Mouse (Mus musculus) splenic B cell, adult 2 months (primary cell): Measurements from ENCODE around the gene Vsir.

Experiments used
- DNase-seq: peaks from one replicate; pipeline ENCODE4 v3.0.0-alpha.2; 2011; ENCODE audit warnings: low read depth, low spot score
- H3K27me3 ChIP-seq: 2 replicates; pipeline ENCODE4 v1.6.1; 2012; ENCODE audit warnings: mild to moderate bottlenecking, low read length, moderate library complexity, mixed read lengths; ENCODE audit not compliant: control insufficient read depth, poor library complexity, insufficient read depth, severe bottlenecking
- H3K36me3 ChIP-seq: 2 replicates; pipeline ENCODE4 v1.6.1; 2012; ENCODE audit warnings: mild to moderate bottlenecking, low read length, moderate library complexity, mixed read lengths; ENCODE audit not compliant: control insufficient read depth, poor library complexity, insufficient read depth, severe bottlenecking

Vsir gene

GRCm38 (mm10) chr10:60346701-60347405, at the start of gene Vsir:
TSS of gene Vsir (plus strand) at chr10:60346851.
- Histone ChIP-seq H3K27me3 (no peaks in the 10 kb centered on the region), H3K36me3 (no peaks in the 10 kb centered on the region)
- DNase-seq: peak; percentile 84

- H3K27me3 ChIP-seq: no peaks in the 10 kb centered on the region
- H3K36me3 ChIP-seq: peaks cover 20% of the 10 kb centered on the region
- no peak for DNase-seq
Measured at GRCm38 (mm10) chr10:60299636-60300035, 47.0 kb upstream of the Vsir start.

- H3K27me3 ChIP-seq: no peaks in the 10 kb centered on the region
- H3K36me3 ChIP-seq: peaks cover 12% of the 10 kb centered on the region
- no peak for DNase-seq
Measured at GRCm38 (mm10) chr10:60303419-60303818, 43.2 kb upstream of the Vsir start.

GRCm38 (mm10) chr10:60304854-60305628, 41.6 kb upstream of the Vsir start:
- DNase-seq: peak; percentile 89
- Histone ChIP-seq H3K27me3 (no peaks in the 10 kb centered on the region), H3K36me3 (peaks cover 5% of the 10 kb centered on the region)

- DNase-seq: no peak
- no peaks in the 10 kb centered on the region for H3K27me3 ChIP-seq
Measured at GRCm38 (mm10) chr10:60310629-60311028, 36.0 kb upstream of the Vsir start.

GRCm38 (mm10) chr10:60313606-60314005, 33.0 kb upstream of the Vsir start:
- Histone ChIP-seq H3K36me3 (no peaks in the 10 kb centered on the region), H3K27me3 (no peaks in the 10 kb centered on the region)
- DNase-seq: no peak

More at GRCm38 (mm10) chr10:60310629-60311028, 36.0 kb upstream of the Vsir start:
- no peaks in the 10 kb centered on the region for H3K36me3 ChIP-seq

- DNase-seq: peak; percentile 29
- Histone ChIP-seq H3K36me3 (no peaks in the 10 kb centered on the region), H3K27me3 (no peaks in the 10 kb centered on the region)
Measured at GRCm38 (mm10) chr10:60316166-60316565, 30.5 kb upstream of the Vsir start.

GRCm38 (mm10) chr10:60328963-60329650, 17.5 kb upstream of the Vsir start:
- Histone ChIP-seq H3K36me3 (no peaks in the 10 kb centered on the region), H3K27me3 (no peaks in the 10 kb centered on the region)
- no peak for DNase-seq

- DNase-seq: no peak
- Histone ChIP-seq H3K36me3 (no peaks in the 10 kb centered on the region), H3K27me3 (no peaks in the 10 kb centered on the region)
Measured at GRCm38 (mm10) chr10:60334583-60334982, 12.1 kb upstream of the Vsir start.

- DNase-seq: no peak
- Histone ChIP-seq H3K36me3 (no peaks in the 10 kb centered on the region), H3K27me3 (no peaks in the 10 kb centered on the region)
Measured at GRCm38 (mm10) chr10:60335021-60335420, 11.6 kb upstream of the Vsir start.

GRCm38 (mm10) chr10:60341528-60341927, 5.1 kb upstream of the Vsir start:
- DNase-seq: peak; percentile 19
- H3K27me3 ChIP-seq: no peaks in the 10 kb centered on the region
- H3K36me3 ChIP-seq: no peaks in the 10 kb centered on the region

- no peak for DNase-seq
- H3K36me3 ChIP-seq: no peaks in the 10 kb centered on the region
- no peaks in the 10 kb centered on the region for H3K27me3 ChIP-seq
Measured at GRCm38 (mm10) chr10:60344111-60344510, 2.5 kb upstream of the Vsir start.

GRCm38 (mm10) chr10:60346056-60346455, 595 bp upstream of the Vsir start:
- Histone ChIP-seq H3K27me3 (no peaks in the 10 kb centered on the region), H3K36me3 (no peaks in the 10 kb centered on the region)
- no peak for DNase-seq

GRCm38 (mm10) chr10:60347768-60348610, 1.3 kb downstream of the Vsir start:
- no peak for DNase-seq
- H3K27me3 ChIP-seq: no peaks in the 10 kb centered on the region
- H3K36me3 ChIP-seq: no peaks in the 10 kb centered on the region
